Mouse (Mus musculus) adipocyte (in vitro differentiated cells): Measurements from ENCODE around the gene Slc43a1.
A peak's percentile ranks its signal among the peaks of the same experiment; 100 is the strongest.
"Not testable (repeated sequence)": the region's sequence is repeated elsewhere in the genome, so short reads cannot be mapped to it uniquely, and the experiment has no call there.

Source experiments
- DNase-seq: peaks from one replicate; pipeline ENCODE4 v3.0.0-alpha.2; 2016; ENCODE audit warnings: low spot score

The Slc43a1 gene

DNA sequence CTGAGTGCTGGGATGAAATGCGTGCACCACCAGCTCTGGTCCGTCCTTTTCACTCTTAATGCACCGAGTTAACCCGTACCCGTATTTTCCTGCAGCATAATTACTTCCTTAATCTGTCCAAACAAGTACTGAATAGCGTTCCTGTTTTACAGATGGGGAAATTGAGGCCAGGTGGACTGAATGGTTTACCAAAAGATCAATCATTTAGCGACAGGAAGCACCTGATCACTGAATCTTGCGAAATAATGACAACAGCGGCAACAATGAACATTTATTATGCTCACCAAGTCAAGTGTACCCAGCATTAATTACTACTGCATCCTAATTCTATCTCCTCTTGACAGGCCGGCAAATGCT is at the start of gene Slc43a1:
Gene Slc43a1, plus strand, starts transcription at position 258 of the 357 bp plus-strand sequence.
- DNase-seq, result no peak

DNA sequence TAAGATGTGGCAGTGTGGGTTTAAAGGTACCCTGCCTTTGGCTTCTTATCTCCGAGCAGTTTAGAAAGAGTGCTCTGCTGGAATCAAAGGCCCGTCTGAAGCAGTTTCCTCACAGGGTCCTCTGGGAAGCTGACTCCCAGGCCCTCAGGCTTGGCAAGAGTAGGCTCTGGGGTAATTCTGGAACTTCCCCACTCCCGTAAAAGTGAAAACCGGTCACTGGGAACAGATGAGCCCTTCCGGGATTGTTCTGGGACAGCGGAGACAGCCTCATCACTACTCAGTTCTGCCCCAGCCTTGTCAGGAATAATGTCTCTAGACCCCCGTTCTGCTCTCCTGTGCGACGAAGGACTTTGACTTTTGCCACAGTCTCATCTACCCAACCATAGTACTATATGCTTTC is 48.2 kb upstream of the Slc43a1 start:
- no peak for DNase-seq

DNA sequence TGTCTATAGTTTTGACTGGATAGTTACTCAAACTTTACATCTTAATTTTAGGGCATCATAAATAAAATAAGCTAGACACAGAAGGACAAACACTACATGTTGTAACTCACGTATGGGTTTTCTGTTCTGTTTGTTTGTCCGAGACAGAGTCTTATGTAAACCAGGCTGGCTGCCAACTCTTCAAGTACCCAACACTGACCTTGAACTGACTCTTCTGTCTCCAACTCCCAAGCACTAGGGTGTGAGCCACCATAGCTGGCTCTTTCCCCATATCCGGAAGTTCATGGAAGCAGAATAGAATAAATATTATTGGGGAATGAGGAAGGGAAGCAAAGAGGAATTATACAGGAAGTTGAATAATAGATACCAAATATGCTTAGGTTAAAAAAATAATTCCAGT is 46.1 kb upstream of the Slc43a1 start:
- peak; percentile 43 for DNase-seq

DNA sequence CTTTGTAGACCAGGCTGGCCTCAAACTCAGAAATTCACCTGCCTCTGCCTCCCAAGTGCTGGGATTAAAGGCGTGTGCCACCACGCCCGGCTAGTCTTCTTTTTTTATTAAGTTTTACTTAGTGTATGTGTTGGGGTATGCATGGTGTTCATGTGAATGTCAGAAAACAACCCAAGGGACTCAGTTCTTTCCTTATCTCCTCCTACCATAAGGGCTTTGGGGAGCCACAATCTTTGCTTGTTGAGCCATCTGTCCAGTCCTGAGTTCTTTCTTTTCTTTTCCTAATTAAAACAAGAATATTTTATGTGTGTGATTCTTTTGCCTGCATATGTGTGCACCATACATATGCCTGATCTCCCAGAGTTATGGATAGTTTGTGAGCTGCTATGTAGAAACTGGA is 45.5 kb upstream of the Slc43a1 start:
- no peak for DNase-seq

DNA sequence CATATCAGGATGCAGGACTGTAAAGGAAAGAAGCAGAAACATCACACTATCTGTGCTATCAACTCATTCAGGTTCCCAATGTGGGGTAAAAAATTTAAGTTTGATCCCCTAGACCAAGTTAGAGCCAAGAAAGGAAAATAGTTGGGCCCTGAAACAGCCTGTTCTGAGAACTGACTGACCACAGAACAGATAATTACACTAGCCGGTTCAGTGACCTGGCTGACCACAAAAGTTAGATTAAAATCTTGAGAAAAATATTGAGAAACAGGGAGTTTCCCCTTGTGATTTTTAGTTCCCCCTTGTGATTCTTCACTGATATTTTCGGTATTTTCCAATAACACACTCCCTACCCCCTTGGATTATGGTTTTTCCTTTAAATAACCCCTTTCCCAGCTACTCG is 44.8 kb upstream of the Slc43a1 start:
- DNase-seq, result no peak

DNA sequence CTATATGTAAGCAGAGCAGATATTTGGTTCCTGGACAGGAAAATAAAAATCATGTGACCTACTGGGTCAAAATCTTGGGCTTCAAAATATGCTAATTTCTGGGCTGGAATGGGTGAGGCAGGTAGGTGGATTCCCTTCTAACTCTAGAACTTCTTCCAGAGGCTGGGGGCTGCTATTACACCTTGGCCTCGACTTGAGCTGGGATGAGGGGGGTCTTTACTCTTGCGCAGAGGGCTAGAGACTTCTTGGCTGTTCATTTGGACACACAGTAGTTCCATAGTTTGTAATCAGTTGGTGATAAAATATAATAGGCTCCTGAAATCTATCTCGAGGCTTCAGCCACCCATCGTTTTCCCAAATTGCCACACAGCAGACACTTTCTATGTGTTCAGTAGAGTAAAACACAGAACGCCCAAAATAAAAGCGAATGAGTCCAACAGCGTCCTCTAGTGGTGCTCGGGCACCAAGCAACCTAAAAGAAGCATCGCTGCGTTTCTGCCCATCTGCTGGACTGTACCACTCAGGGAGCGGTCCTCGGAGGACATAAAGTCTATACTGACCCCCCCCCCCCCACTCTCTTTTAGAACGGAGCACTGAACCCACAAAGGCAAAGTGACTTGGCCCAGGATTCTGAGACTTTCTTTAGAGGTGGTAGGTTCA is 40.7 kb upstream of the Slc43a1 start:
- peak; percentile 90 for DNase-seq

DNA sequence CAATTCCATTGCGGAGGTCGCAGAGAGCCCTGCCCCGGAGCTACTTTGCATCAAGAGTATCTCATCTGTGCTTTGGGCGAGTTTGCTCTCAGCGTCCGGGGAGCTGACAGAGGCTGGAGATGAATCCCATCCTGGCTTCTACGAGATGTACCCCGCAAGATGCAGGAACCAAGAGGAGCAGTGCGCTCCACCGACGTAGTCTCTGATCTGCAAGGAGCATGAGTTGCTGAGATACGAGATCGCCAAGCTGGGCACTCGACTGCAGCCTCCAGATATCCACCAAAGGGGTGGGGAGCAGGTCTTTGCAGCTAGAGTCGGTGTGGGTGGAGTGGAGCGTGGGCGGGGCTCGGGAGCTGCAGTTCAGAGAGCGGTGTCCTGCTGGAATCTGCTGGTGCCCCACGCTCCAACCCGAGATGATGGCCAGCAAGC is 40.1 kb upstream of the Slc43a1 start, which contains the start of gene Ube2l6:
Gene Ube2l6, plus strand, starts transcription at position 336 of the 429 bp plus-strand sequence.
- DNase-seq, result peak; percentile 50

DNA sequence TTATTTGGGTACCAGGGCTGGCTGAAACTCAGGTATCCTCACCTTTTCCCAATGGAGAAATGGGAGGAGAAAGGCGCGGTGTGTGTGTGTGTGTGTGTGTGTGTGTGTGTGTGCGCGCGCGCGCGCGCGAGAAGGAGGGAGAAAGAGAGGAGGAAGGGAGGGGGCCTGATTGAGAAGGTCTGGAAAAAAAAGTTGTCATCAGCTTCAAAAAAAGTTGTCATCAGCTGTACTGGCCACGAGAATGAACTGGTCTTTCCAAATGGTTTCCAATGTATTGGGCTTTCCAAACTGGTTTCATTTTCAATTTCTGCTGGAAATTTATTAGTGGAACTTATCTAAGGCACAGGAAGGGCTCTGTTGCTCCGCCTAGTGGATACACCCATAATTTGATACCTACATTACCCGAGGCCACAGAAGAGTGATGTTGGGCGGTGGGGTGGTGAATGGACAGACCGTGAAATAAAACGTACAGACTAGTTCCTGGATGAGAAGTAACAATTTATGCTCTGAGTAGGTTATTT is 39.5 kb upstream of the Slc43a1 start:
- DNase-seq, result peak; percentile 87

DNA sequence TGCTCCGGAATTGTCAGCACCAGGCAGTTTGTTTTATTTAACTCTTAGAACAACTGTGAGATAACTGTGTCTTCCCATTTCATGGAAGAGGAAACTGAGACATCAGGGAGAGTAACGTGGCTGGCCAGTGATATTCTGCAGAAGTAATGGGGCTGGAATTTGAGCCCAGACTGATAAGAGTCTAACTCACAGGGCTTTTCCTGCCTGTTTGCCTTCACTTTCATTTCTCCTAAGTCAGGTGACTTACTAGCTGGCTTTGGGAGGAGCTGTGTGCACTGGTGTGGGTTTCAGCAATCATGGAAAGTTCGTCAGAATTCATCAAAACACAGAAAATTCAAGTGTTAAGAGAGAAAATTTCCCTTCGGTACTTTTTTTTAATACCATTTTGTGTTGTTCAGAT is 38.3 kb upstream of the Slc43a1 start:
- DNase-seq, result no peak

DNA sequence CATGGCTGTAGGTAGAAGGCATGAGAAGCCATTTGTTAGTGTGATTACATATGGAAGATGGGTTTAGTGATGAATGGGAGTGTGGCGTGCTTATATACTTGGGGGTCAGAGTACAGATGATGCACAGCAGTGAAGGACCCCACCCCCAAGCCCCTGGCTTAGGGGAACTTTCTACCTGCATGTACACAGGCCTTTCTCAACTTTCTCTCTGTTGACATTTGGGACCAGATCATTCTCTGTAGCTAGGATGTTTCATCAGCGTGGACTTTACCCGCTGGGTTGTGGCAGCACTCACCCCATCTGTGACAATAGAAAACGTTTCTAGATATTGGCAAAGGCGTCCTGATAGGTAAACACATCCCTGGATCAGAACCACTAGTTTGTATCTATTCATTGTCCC is 37.4 kb upstream of the Slc43a1 start:
- DNase-seq, result not testable (repeated sequence)

DNA sequence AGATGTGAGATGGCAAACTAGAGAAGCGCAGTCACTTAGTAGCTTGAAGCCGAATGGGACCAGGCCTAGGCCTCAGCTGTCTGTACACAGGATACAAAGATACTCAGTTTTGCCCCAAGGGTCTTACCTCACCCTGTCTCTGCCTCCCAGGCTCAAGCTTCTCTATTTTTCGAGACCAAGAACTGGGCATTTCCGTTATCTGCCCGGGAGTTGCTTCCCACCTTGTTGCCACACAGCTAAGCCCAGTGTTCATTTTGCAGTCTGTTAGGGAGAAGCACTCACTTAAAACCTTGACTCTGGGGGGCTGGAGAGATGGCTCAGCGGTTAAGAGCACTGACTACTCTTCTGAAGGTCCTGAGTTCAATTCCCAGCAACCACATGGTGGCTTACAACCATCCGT is 34.7 kb upstream of the Slc43a1 start:
- DNase-seq, result no peak

DNA sequence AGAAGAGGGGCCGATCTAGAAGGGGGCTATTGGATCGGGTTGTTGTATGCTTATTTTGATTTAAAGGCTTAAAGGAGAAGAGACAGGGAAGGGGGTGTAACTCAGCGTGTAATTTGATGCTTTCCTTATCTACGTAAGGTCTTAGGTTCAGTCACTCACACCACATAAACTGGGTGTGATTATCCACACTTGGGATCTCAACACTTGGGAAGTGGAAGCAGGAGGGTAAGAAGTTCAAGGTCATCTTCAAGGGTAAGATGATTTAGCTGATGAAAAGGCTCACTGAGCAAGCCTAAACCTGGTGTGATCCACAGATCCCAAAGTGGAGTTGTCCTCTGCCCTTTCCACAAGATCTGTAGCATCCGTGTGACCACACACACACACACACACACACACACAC is 32.1 kb upstream of the Slc43a1 start:
- DNase-seq, result no peak

DNA sequence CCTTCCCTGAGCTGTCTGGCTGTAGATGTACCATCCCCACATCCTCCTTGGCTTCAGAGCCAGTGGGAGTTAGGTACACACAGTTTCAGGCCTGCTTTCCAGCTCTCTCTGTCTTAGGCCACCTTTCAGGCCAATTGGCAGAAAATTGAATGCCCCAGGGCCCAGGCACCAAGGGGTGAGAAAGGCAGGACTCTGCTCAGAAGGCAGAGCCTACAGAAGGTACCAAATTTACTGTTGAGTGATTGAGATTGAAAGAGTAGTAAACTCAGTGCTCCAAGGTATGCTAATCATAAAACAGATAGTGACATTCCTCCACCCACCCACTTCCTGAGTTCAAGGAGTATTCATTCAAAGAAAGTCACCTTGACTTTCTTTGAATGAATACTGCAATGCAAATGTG is 29.3 kb upstream of the Slc43a1 start:
- DNase-seq, result no peak

DNA sequence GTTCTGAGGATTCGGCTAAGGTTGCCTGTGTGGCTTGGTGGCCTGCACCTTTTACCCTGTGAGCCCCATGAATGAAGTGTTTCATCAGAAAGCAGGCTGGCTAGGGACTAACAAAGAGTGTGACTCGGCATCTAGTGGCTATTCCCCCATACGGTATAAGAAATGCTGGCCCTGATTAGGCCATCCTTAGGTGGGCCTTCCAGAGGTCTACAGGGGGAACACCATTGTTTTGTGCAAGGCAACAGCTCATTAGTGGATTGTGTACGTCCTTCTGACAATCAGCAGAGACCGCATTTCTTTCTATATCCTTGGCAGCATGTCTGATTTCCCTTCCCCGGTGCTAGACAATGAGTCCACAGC is 28.1 kb upstream of the Slc43a1 start:
- no peak for DNase-seq

DNA sequence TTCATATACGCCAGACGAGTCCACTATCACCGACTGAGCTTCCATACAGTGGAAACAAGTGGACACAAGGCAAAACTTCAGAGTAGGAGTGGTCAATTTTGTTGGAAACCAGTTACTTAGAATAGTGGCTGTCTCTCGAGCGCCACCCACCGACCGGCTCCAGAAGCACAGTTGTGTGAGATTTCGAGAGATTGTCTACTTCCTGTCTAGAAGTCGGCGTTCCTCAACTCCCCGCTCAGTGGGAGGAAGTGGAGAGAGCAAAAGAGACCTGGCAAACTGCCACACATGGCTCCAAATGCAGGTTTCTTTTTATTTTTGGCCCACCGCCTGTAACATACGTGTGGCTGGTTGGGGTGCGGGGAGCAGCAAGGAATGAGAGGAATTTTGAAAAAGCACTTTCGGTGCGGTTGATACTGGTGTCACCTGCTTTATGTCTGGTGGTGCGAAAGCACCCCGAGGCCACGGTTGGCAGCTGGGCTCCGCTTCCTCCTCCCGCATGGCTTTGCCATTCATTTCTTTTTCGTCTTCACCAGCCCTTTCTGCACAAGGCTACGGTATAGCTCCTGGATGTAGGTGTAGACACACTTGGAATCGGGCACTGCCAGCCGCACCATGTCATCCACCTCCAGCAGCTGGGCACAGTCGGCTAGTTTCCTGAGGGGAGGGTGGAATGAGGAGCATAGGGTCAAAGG is 27.6 kb upstream of the Slc43a1 start:
- DNase-seq, result no peak

DNA sequence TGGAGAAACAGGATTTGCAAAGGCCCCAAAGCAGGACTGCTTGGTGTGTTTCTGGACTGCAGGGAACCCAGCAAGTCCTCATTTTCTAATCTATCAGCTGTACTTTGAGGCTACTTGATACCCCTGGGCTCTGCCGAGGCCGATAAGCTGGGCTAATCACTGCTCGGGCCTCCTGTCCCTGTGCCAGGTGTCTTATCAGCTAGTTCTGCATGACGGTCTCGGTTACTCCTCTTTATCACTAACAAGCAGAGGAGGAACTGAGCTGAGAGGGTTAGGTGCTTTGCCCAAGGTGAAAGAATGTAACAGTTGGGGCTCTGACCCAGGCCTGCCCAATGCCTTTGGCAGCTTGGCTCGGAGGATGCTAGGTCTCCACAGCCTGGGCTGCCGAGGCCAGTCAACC is 26.8 kb upstream of the Slc43a1 start:
- DNase-seq, result no peak

DNA sequence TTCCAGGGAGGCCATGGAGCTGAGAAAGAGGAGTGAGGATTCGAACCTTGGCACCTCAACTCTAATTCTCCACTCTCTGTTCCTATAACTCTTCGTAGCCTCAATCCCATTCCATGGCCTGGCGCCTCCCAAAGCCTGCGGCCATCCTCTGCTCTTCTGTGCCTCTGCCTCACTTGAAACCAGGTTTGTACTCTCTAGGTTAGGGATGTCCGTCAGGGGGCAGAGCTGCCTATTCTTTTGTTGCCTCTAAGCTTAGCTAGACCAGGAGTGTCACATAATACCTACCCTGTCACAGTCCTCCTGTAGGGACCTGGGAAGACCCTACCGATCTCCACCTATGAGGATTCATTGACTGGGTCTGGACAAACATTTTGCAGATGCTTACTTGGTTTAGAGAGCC is 26.0 kb upstream of the Slc43a1 start:
- DNase-seq, result no peak

DNA sequence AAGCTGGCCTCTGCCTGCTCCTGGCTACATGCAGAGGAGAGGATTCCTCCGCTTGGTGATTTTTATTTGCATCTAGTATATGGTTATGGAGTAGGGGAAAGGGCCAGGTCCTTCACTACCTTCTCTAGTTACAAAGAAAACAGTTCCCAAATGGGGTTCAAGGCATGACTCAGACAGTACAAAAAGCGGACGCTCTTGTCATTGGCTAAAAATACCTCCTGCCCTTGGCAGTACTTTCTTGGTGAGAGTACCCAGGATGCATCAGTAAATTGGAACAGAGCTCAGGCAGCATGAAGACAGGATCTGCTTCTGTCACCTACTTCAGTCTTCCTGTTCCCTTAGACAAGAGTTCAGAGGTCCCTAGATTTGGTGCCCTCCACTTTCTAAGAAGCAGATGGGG is 18.8 kb upstream of the Slc43a1 start:
- DNase-seq, result peak; percentile 88

DNA sequence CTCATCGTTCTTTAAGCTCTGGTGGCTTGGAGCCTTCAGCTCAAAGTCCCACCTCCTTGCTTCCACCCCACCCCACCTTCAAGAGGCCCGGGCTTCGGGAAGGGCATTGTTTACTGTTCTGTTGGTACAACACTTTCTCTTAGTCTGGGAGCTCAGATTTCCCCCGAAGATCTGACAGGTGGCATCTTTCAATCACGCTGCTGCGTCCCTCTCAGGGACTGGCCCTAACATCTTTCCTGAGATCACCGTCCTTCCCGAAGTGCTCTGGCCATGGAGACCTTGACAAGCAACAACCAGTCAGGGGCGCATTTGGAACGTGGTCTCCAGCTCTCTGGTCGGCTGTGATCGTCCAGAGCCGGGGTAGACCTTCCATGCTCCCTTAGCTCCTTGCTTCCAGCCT is 16.1 kb upstream of the Slc43a1 start, which contains the start of gene Smtnl1:
Gene Smtnl1, minus strand, starts transcription at position 101 of the 400 bp plus-strand sequence.
- no peak for DNase-seq

DNA sequence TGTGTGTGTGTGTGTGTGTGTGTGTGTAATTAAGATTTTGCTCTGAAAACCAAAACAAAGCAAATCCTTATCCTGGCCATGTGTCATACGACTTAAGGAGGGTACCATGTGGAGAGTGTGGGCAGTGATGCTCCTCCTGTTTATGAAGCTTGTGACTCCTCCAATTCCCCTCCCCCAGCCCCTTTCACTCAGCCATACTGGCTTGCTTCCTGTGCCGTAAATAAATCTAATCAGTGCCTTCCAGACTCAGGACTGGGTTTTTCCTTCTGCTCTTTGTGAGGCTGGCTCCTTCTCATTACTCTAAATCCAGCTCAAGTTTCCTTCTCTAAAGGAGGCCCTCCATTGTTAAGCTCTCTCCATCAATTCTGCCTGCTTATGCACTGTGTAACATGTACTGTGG is 15.4 kb upstream of the Slc43a1 start:
- no peak for DNase-seq

DNA sequence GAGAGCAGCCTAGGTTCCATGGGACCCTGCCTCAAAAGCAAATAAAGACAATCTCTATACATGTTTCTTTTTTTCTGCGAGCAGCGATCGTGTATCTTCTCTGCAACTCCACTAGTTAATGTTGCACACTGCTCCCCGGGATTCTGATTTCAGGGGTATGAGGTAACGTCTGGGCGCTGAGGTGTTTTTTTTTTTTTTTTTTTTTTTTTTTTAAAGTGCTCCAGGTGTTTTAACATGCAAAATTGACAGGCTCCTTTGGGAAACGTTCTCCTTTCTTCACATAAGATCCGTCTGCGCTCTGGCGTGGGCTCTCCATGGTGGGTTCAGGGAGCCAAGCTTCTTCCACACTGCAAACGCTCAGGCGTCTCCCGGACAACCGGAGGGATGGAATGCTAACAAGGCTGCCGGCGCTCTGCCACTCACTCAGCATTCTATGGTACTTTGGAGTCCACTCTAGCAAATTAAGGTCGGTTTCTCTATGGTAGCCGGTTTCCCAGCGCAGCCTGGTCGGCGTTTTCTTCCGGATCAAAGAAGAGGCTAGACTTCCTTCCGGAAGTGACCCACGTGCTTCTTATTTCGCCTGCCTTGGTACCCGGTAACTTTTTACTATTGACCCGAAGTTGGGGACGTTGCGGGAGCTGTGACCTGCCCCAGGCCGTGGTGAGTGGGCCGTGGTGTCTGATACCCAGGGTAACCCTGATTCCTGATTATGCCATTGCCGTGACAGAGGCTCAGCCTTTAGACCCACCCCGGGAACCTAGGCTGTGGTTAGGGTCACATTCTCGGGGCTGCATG is 12.0 kb upstream of the Slc43a1 start, which contains the start of gene Timm10:
Gene Timm10, plus strand, starts transcription at position 510 of the 795 bp plus-strand sequence.
- DNase-seq, result peak; percentile 98

DNA sequence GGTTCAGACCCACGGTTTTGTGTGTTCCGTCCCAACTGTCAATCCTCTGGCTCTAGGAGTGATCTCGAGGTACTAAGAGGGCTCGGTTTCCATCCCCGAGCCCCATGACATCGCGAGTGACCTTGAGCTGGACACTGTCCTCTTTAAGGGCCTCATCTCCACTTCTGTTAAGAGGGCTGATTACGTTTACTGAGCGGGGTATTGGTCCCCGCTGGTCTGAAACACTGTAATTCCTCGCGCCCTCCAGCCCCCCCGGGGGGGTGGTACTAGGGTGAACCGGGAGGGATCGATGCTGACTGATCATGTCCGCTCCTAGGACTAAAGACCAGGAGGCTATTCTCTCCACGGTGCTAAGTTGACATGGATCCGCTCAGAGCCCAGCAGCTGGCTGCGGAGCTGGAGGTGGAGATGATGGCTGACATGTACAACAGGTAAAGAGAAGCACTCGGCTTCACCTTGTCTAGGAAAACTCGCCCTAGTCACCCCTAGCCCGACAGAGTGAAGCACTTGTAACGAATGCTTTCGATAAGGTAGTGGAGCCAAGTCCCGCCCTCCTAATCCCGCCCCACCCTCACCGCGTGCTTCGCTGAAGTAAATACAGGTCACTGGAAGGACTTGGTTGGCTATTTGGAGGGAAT is 11.2 kb upstream of the Slc43a1 start:
- peak; percentile 76 for DNase-seq
